Mouse (Mus musculus) intestine, postnatal 0 days (tissue): ENCODE measurements around the gene Dock8. TPM values are rescaled to one million over a fixed set of nuclear protein-coding genes. Genes with fewer than 3 reads are reported as not detected.

Experiments
- ATAC-seq: fragments of 200-750 bp; cut with Nextera tagmentation; 2 replicates; pipeline ENCODE4 v1.8.0; 2017; ENCODE audit warnings: mild to moderate bottlenecking, moderate TSS enrichment, moderate library complexity
- H3K27ac ChIP-seq: fragments of 300-500 bp; sonication (generic); 2 replicates; pipeline ENCODE4 v1.5.1; 2014; ENCODE audit warnings: mild to moderate bottlenecking, low read depth, low read length, moderate library complexity
- H3K27me3 ChIP-seq: fragments of 300-500 bp; sonication (generic); replicated peaks from 2 replicates; pipeline ENCODE4 v1.6.1; 2014; ENCODE audit warnings: low read length, mixed read lengths; ENCODE audit not compliant: control insufficient read depth, insufficient read depth
- H3K36me3 ChIP-seq: fragments of 300-500 bp; sonication (generic); 2 replicates; pipeline ENCODE4 v1.6.1; 2014; ENCODE audit warnings: mild to moderate bottlenecking, moderate library complexity; ENCODE audit not compliant: control insufficient read depth, insufficient read depth
- H3K4me1 ChIP-seq: fragments of 300-500 bp; sonication (generic); replicated peaks from 2 replicates; pipeline ENCODE4 v1.6.1; 2014; ENCODE audit warnings: antibody characterized with exemption, low read length, mixed read lengths; ENCODE audit not compliant: control insufficient read depth, insufficient read depth
- H3K4me2 ChIP-seq: fragments of 300-500 bp; sonication (generic); replicated peaks from 2 replicates; pipeline ENCODE4 v1.6.1; 2014; ENCODE audit warnings: low read depth, mild to moderate bottlenecking, moderate library complexity
- H3K4me3 ChIP-seq: fragments of 300-500 bp; sonication (generic); 2 replicates; pipeline ENCODE4 v1.5.1; 2014; ENCODE audit warnings: low read depth, low read length
- H3K9ac ChIP-seq: fragments of 300-500 bp; sonication (generic); 2 replicates; pipeline ENCODE4 v1.6.1; 2014; ENCODE audit warnings: mild to moderate bottlenecking, low read depth, low read length
- H3K9me3 ChIP-seq: fragments of 300-500 bp; sonication (generic); 2 replicates; pipeline ENCODE4 v1.6.1; 2016; ENCODE audit warnings: mixed run types; ENCODE audit not compliant: control insufficient read depth
- CTCF ChIP-seq: sonication (generic); IDR thresholded peaks from 2 replicates; pipeline ENCODE4 v1.5.1; 2016; ENCODE audit warnings: low read depth, mild to moderate bottlenecking, control low read depth, antibody characterized with exemption, moderate library complexity
- WGBS: fragments of 180-500 bp; shearing (Covaris S2); extraction: QIAGEN DNeasy Blood & Tissue Kit; methylation state at CpG from one replicate; pipeline ENCODE4 v1.1.7; 2014; 5-methylcytosine and 5-hydroxymethylcytosine counted together
- polyA plus RNA-seq: library from polyadenylated mRNA; unstranded; fragments of >200 nt; fragmentation: Nextera tagmentation; extraction: Ambion mirVana; gene quantifications from 2 replicates; pipeline ENCODE4 v1.2.1, GENCODE M21; 2015

Dock8 gene
- polyA plus RNA-seq, 1 experiment from 2014 or later, result 7.5 TPM

DNA sequence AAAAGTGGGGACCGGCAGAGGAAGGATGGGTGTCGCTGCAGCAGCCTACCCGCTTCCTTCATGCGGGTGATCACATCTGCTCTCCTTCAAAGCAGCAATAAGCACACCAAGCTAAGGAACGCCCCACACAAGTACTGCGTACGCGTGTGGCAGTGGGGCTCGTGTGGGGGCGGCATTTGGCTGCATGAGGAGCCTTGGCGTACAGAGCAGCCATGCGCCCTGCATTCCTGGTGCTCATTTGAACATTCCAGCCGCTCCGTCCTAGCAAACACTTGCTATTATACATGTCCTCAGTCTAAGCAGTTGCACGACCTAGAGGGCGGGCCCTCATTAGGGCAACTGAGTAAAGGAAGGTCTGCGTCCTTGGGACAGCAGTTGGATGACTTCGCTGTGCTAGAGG lies 188.3 kb downstream of the Dock8 start:
- no peak for ATAC-seq
- TF ChIP-seq CTCF, result no peak
- H3K27me3 ChIP-seq, result no peaks in the 10 kb centered on the region
- H3K4me1 ChIP-seq, result no peaks in the 10 kb centered on the region
- WGBS, result 70% methylated on average over 18 of the region's 18 CpGs
- H3K9me3 ChIP-seq, result no peaks in the 10 kb centered on the region
- H3K27ac ChIP-seq, result no peak overlapping the region
- H3K4me2 ChIP-seq, result no peak overlapping the region
- no peak overlapping the region for H3K4me3 ChIP-seq
- peaks cover 5% of the 10 kb centered on the region for H3K36me3 ChIP-seq
- no peak overlapping the region for H3K9ac ChIP-seq

DNA sequence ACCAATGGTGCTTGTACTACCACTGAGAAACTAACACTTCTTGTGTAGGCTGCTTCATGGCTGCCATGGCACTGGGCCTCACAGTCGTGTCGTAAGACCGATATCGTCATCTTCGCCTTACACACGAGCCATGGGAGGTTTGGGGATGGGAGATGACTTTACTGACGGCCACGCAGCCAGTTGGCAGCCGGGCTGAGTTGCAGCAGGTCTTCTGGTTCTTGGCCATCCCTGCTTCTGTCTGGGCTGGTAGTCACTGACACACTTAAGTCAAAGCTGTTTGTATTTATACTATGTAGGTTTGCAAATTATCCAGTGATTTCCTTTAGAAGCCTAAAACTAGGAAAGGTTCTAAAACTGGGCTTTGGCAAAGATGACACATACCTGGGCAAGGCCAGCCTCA lies 194.4 kb downstream of the Dock8 start:
- no peak overlapping the region for H3K4me3 ChIP-seq
- no peaks in the 10 kb centered on the region for H3K9me3 ChIP-seq
- H3K27me3 ChIP-seq, result no peaks in the 10 kb centered on the region
- no peak for TF ChIP-seq CTCF
- no peak overlapping the region for H3K4me2 ChIP-seq
- ATAC-seq, result no peak
- no peak overlapping the region for H3K27ac ChIP-seq
- 95% methylated on average over 9 of the region's 9 CpGs for WGBS
- peaks cover 10% of the 10 kb centered on the region; the same call in 1 of the 2 replicates for H3K36me3 ChIP-seq
- no peaks in the 10 kb centered on the region for H3K4me1 ChIP-seq
- no peak overlapping the region for H3K9ac ChIP-seq

DNA sequence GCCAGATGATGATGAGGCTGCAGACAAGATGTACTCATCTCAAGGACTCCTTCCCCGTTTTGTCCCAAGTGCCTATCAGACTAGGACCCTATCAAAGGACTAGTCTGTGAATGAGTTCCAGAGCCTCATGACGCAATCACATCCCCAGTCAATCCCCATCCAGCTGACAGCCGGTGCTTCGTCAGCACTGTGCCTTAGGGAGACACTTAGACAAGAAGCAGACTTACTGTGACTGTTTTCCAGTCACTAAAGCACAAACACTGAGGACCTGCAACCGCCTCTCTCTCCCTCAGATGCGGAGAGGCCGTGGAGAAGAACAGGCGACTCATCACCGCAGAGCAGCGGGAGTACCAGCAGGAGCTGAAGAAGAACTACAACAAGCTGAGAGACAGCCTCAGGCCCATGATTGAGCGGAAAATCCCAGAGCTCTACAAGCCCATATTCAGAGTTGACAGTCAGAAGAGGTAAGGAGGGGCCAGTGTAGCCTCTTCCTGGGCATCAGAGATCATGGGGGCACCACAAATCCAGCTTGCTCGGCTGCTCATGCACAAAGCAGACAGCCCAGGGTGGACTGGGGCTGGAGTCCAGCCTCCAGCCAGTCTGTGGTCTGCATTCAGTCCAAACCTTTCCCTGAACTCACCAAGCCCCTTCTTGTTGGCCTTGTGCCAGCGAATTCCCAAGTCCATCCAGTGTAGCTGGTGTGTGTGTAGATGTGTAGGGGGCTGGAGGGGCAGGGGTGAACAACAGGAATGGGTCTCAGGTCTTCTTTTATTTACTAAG lies 200.9 kb downstream of the Dock8 start:
- no peak for ATAC-seq
- TF ChIP-seq CTCF, result no peak
- Histone ChIP-seq H3K36me3 (0 out of 2 replicates have a peak, but pooled peaks cover 3% of the 10 kb centered on the region), H3K27me3 (no peaks in the 10 kb centered on the region), H3K4me3 (no peak overlapping the region), H3K4me2 (no peak overlapping the region), H3K9me3 (no peaks in the 10 kb centered on the region), H3K9ac (no peak overlapping the region), H3K27ac (no peak overlapping the region), H3K4me1 (no peaks in the 10 kb centered on the region)
- WGBS, result 71% methylated on average over 13 of the region's 13 CpGs

DNA sequence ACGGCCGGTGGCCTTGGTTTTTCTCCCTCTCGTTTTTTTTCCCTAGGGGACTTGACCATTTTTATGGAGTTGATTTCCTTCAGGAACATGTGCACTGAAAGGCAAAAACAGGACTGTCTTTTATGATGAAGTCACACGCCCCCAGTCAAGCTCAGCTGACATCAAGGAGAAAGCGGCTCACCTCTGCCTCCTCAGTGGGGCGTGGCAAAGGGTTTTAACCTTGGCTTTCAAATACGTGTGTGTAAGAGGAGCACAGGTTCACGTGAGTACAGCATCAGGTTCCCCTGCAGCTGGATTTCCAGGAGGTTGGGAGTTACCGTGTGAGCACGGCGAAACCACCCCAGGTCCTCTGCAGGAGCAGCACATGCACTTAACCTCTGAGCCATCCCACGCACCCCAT lies 203.7 kb downstream of the Dock8 start:
- H3K27ac ChIP-seq, result no peak overlapping the region
- H3K36me3 ChIP-seq, result 0 out of 2 replicates have a peak, but pooled peaks cover 3% of the 10 kb centered on the region
- no peaks in the 10 kb centered on the region for H3K9me3 ChIP-seq
- 59% methylated on average over 12 of the region's 12 CpGs for WGBS
- H3K4me2 ChIP-seq, result no peak overlapping the region
- no peak overlapping the region for H3K4me3 ChIP-seq
- no peaks in the 10 kb centered on the region for H3K27me3 ChIP-seq
- TF ChIP-seq CTCF, result no peak
- no peak overlapping the region for H3K9ac ChIP-seq
- H3K4me1 ChIP-seq, result no peaks in the 10 kb centered on the region
- ATAC-seq, result no peak

DNA sequence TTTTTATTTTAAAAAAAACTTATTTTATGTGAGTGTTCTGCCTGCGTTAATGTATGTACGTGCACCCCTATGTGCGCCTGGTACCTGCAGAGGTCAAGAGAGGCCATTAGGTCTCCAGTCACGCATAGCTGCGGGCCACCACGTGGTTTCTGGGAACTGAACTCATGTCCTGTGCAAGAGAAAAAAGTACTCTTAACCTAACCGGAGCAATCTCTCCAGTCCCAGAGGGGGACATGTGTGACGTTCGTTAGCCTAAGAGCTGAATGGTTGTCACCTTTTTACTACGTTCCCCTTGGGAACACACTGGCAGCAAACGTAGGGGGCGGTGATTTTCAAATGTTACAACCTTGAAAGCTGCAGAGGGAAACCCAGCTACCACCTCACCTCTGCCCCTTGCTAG lies 207.6 kb downstream of the Dock8 start:
- TF ChIP-seq CTCF, result no peak
- Histone ChIP-seq H3K4me2 (no peak overlapping the region), H3K9ac (no peak overlapping the region), H3K4me3 (no peak overlapping the region), H3K27ac (no peak overlapping the region), H3K9me3 (no peaks in the 10 kb centered on the region), H3K36me3 (no peaks in the 10 kb centered on the region), H3K4me1 (no peaks in the 10 kb centered on the region), H3K27me3 (no peaks in the 10 kb centered on the region)
- 81% methylated on average over 12 of the region's 12 CpGs for WGBS
- no peak for ATAC-seq

DNA sequence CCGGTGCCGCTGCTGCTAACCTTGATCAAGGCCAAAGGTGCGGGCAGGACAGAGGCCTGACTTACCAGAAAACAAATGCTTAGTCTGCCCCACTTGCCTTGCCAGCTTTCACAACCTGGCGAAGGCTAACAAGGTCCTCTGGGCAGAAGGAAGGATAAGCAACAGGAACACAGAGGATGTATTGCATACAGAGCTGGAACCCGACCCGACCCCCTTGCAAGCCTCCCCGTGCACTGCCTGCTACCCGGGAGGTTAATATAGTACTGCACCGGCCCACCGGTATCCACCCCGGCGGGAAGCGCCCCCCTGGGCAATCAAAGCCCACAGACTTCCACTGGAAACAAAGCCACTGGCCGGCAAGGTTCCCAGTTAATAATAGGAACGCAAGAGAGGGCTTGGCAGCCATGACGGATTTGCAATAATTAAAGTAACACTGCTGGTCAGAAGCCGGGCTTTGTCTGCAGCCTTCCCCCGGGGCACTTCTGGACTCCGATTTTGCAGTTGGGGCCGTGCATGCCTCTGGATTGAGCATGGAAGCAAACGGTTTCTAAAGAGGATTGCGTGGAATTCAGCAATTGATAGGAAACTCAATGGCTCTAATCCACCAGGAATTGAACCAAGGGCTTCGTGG lies 208.5 kb downstream of the Dock8 start:
- no peaks in the 10 kb centered on the region for H3K4me1 ChIP-seq
- no peak overlapping the region for H3K27ac ChIP-seq
- no peaks in the 10 kb centered on the region for H3K9me3 ChIP-seq
- TF ChIP-seq CTCF, result no peak
- WGBS, result 40% methylated on average over 23 of the region's 23 CpGs
- H3K36me3 ChIP-seq, result no peaks in the 10 kb centered on the region
- no peak overlapping the region for H3K4me2 ChIP-seq
- ATAC-seq, result no peak
- H3K4me3 ChIP-seq, result no peak overlapping the region
- H3K27me3 ChIP-seq, result no peaks in the 10 kb centered on the region
- no peak overlapping the region for H3K9ac ChIP-seq
